Mouse (Mus musculus) liver, postnatal 0 days (tissue): ENCODE data around the gene Sufu. TPM values are rescaled to one million over a fixed set of nuclear protein-coding genes. Genes with fewer than 3 reads are reported as not detected.
A peak's percentile ranks its signal among the peaks of the same experiment; 100 is the strongest.

ENCODE experiments used
- ATAC-seq: fragments of 200-750 bp; cut with Nextera tagmentation; 2 replicates; pipeline ENCODE4 v1.8.0; 2017; ENCODE audit warnings: mild to moderate bottlenecking, moderate library complexity
- DNase-seq: peaks from one replicate; pipeline ENCODE4 v3.0.0-alpha.2; 2016
- H3K27ac ChIP-seq: fragments of 300-500 bp; sonication (generic); 2 replicates; pipeline ENCODE4 v1.5.1; 2014; ENCODE audit warnings: antibody characterized with exemption, moderate library complexity, mild to moderate bottlenecking, low read depth
- H3K27me3 ChIP-seq: fragments of 300-500 bp; sonication (generic); 2 replicates; pipeline ENCODE4 v1.6.1; 2014; ENCODE audit warnings: low read length, control low read depth, mixed read lengths; ENCODE audit not compliant: insufficient read depth
- H3K36me3 ChIP-seq: fragments of 300-500 bp; sonication (generic); replicated peaks from 2 replicates; pipeline ENCODE4 v1.6.1; 2014; ENCODE audit warnings: mild to moderate bottlenecking, control low read depth, low read length, moderate library complexity, mixed read lengths; ENCODE audit not compliant: insufficient read depth
- H3K4me1 ChIP-seq: fragments of 300-500 bp; sonication (generic); 2 replicates; pipeline ENCODE4 v1.6.1; 2014; ENCODE audit warnings: antibody characterized with exemption, mild to moderate bottlenecking, control low read depth; ENCODE audit not compliant: insufficient read depth
- H3K4me2 ChIP-seq: fragments of 300-500 bp; sonication (generic); 2 replicates; pipeline ENCODE4 v1.6.1; 2014; ENCODE audit warnings: low read depth, mild to moderate bottlenecking, low read length, moderate library complexity, mixed read lengths
- H3K4me3 ChIP-seq: fragments of 300-500 bp; sonication (generic); 2 replicates; pipeline ENCODE4 v1.5.1; 2014; ENCODE audit warnings: low read depth, low read length
- H3K9ac ChIP-seq: fragments of 300-500 bp; sonication (generic); replicated peaks from 2 replicates; pipeline ENCODE4 v1.6.1; 2014; ENCODE audit warnings: mild to moderate bottlenecking, moderate library complexity
- H3K9me3 ChIP-seq: fragments of 300-500 bp; sonication (generic); 2 replicates; pipeline ENCODE4 v1.6.1; 2016; ENCODE audit warnings: mild to moderate bottlenecking, control low read depth, low read length, mixed read lengths
- CTCF ChIP-seq: sonication (generic); IDR thresholded peaks from 2 replicates; pipeline ENCODE4 v1.5.1; 2016; ENCODE audit warnings: antibody characterized with exemption, low read depth
- EP300 ChIP-seq: IDR thresholded peaks from 2 replicates; pipeline ENCODE4 v1.6.1; 2016; ENCODE audit warnings: antibody characterized with exemption, low read depth, mild to moderate bottlenecking
- WGBS: fragments of 180-500 bp; shearing (Covaris S2); extraction: QIAGEN DNeasy Blood & Tissue Kit; methylation state at CpG from one replicate; pipeline ENCODE4 v1.1.7; 2014; ENCODE audit not compliant: insufficient replicate concordance; 5-methylcytosine and 5-hydroxymethylcytosine counted together
- polyA plus RNA-seq: library from polyadenylated mRNA; unstranded; fragments of >200 nt; fragmentation: Nextera tagmentation; extraction: Ambion mirVana; gene quantifications from 2 replicates; pipeline ENCODE4 v1.2.1, GENCODE M21; 2015

Gene Sufu
- polyA plus RNA-seq, 1 experiment from 2014 or later, result 3.8 TPM

GRCm38 (mm10) chr19:46459889-46460288, 63.2 kb downstream of the Sufu start:
- Histone ChIP-seq H3K27me3 (no peaks in the 10 kb centered on the region), H3K36me3 (no peaks in the 10 kb centered on the region), H3K9me3 (no peaks in the 10 kb centered on the region), H3K9ac (0 out of 2 replicates have a peak overlapping the region, but pooled peaks have one; percentile 39), H3K4me2 (no peak overlapping the region), H3K4me3 (no peak overlapping the region), H3K27ac (peak overlapping the region; percentile 95), H3K4me1 (peaks cover 44% of the 10 kb centered on the region)
- no peak for TF ChIP-seq EP300
- TF ChIP-seq CTCF, result no peak
- ATAC-seq (no peak), DNase-seq (no peak)
- 83% methylated on average over 2 of the region's 2 CpGs for WGBS

GRCm38 (mm10) chr19:46462574-46462973, 65.9 kb downstream of the Sufu start:
- no peak for TF ChIP-seq EP300
- TF ChIP-seq CTCF, result no peak
- peaks cover 44% of the 10 kb centered on the region for H3K4me1 ChIP-seq
- H3K27me3 ChIP-seq, result no peaks in the 10 kb centered on the region
- H3K4me3 ChIP-seq, result no peak overlapping the region
- H3K4me2 ChIP-seq, result peak overlapping the region; percentile 47
- peak overlapping the region; percentile 64 for H3K27ac ChIP-seq
- 75% methylated on average over 3 of the region's 3 CpGs for WGBS
- no peak overlapping the region for H3K9ac ChIP-seq
- no peaks in the 10 kb centered on the region for H3K36me3 ChIP-seq
- H3K9me3 ChIP-seq, result no peaks in the 10 kb centered on the region
- DNase-seq (no peak), ATAC-seq (peak; percentile 40)

DNA sequence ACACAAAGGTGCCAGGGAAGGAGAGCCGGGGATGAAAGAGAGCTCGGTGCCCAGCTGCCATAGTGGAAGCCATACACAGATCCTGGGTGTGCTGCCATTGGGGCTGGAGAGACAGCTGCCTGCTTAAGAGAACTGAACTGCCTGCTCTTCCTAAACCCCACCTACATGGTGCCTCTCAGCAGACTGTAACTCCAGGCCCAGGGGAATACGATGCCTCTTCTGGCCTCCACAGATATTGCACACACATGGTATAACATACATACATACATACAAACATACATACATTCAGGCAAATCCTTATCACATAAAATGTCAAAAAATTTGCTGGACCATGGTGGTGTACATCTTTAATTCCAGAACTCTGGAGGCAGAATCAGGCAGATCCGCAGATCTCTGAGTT, 66.8 kb downstream of the Sufu start:
- Histone ChIP-seq H3K27ac (peak overlapping the region; percentile 64), H3K27me3 (no peaks in the 10 kb centered on the region), H3K4me1 (peaks cover 40% of the 10 kb centered on the region), H3K4me3 (no peak overlapping the region), H3K9ac (no peak overlapping the region), H3K9me3 (no peaks in the 10 kb centered on the region), H3K36me3 (no peaks in the 10 kb centered on the region), H3K4me2 (no peak overlapping the region)
- DNase-seq, result no peak
- ATAC-seq, result no peak
- 93% methylated on average over 4 of the region's 4 CpGs for WGBS
- no peak for TF ChIP-seq CTCF
- no peak for TF ChIP-seq EP300

GRCm38 (mm10) chr19:46466160-46466559, 69.5 kb downstream of the Sufu start:
- Histone ChIP-seq H3K36me3 (no peaks in the 10 kb centered on the region; the same call in 1 of the 2 replicates), H3K9ac (no peak overlapping the region), H3K4me1 (peaks cover 38% of the 10 kb centered on the region), H3K9me3 (no peaks in the 10 kb centered on the region), H3K4me2 (no peak overlapping the region), H3K27me3 (no peaks in the 10 kb centered on the region), H3K27ac (peak overlapping the region; percentile 69), H3K4me3 (no peak overlapping the region)
- ATAC-seq (no peak), DNase-seq (no peak)
- TF ChIP-seq EP300, result no peak
- TF ChIP-seq CTCF, result no peak
- WGBS, result 56% methylated on average over 6 of the region's 6 CpGs

DNA sequence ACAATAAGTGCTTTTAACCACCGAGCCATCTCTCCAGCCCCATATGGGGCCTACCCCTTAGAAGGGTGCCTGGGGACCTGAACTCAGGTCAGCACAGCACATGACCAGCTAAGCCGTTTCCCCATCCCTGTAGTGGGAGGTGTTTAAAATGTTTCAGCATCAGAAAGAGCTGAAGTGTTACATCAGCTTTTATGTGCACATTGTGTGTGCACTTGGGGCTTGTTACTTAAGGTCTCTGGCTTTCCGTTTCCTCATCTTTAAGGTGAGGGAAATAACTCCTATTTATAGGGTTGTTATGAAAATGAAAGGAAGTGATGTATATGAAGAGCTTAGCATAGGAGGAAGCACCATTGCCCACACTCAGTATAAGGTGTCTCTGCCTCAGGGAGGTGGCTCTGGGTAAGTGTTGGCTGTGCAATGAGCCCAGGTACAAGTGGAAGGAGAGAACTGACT, 70.4 kb downstream of the Sufu start:
- WGBS, result 44% methylated on average over 3 of the region's 3 CpGs
- Histone ChIP-seq H3K27ac (peak overlapping the region; percentile 69), H3K4me1 (peaks cover 47% of the 10 kb centered on the region), H3K9ac (no peak overlapping the region), H3K4me2 (no peak overlapping the region), H3K9me3 (no peaks in the 10 kb centered on the region), H3K36me3 (no peaks in the 10 kb centered on the region; the same call in 1 of the 2 replicates), H3K27me3 (no peaks in the 10 kb centered on the region), H3K4me3 (no peak overlapping the region)
- DNase-seq, result no peak
- ATAC-seq, result peak; percentile 47
- TF ChIP-seq EP300 (no peak), CTCF (no peak)

DNA sequence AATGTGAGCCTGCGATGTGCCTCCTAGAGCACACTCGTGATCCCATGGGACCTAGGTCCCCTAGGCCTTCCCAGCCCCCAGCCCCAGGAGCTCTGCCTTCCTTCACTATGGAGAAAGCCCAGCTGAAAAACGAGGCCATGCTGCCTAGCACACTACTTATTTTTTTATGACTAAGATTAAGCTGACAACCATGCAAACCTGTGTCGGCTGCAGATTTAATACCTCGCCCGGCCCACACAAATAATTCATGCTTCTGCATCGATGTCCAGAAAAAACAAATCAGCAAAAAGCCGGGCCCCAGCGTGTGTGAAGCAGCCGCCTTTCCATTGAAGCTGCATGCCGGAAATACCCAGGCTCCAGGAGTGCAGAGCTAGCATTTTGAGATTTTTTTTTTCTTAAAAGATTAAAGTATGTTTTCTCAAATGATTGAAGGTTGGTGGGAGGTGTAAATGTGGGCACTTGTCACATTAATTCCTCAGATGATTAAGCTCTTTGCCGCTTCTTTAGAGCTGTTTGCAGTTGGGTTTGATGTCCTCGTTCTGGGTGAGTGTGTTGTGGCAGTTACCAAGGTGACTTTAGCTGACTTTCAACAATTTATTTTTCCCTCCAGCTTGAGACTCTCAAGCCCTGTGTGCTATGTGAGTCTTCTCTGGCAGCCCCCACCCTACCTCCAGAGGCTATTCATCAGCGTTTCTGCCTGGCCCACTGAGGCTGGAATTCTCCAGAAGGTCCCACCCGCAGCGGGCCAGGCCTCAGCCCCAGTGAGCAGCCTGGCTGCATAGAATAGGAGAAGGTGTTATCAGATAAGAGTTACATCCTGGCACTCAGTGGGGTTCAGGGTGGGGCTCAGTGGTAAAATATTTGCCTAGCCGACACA, 73.9 kb downstream of the Sufu start:
- peaks cover 36% of the 10 kb centered on the region for H3K4me1 ChIP-seq
- peak overlapping the region; percentile 18 for H3K27ac ChIP-seq
- TF ChIP-seq CTCF (no peak), EP300 (no peak)
- H3K4me2 ChIP-seq, result no peak overlapping the region
- DNase-seq (no peak), ATAC-seq (0 out of 2 replicates have a peak, but pooled peaks have one; percentile 27)
- WGBS, result 58% methylated on average over 17 of the region's 17 CpGs
- H3K27me3 ChIP-seq, result no peaks in the 10 kb centered on the region
- peaks cover 6% of the 10 kb centered on the region; the same call in 1 of the 2 replicates for H3K36me3 ChIP-seq
- no peak overlapping the region for H3K4me3 ChIP-seq
- no peaks in the 10 kb centered on the region for H3K9me3 ChIP-seq
- H3K9ac ChIP-seq, result no peak overlapping the region
